Mouse (Mus musculus) heart, adult 2 months (tissue): Measurements from ENCODE around the gene Ddx42.

Experiments used
- CTCF ChIP-seq: fragments of 200-600 bp; IDR thresholded peaks from 2 replicates; pipeline ENCODE4 v1.8.1; 2022; ENCODE audit warnings: antibody characterized with exemption, mild to moderate bottlenecking, moderate library complexity
- POLR2A ChIP-seq: fragments of 200-500 bp; IDR thresholded peaks from 2 replicates; pipeline ENCODE4 v1.6.1; 2011; ENCODE audit warnings: mild to moderate bottlenecking, low read depth, low read length, control low read depth; ENCODE audit not compliant: insufficient read depth

GRCm38 (mm10) chr11:106192657-106193370 is 23.9 kb upstream of the Ddx42 start:
- no peak for TF ChIP-seq POLR2A
- no peak for TF ChIP-seq CTCF
